ENCODE assay signal across 20 mouse cellular contexts in the genomic region with DNA sequence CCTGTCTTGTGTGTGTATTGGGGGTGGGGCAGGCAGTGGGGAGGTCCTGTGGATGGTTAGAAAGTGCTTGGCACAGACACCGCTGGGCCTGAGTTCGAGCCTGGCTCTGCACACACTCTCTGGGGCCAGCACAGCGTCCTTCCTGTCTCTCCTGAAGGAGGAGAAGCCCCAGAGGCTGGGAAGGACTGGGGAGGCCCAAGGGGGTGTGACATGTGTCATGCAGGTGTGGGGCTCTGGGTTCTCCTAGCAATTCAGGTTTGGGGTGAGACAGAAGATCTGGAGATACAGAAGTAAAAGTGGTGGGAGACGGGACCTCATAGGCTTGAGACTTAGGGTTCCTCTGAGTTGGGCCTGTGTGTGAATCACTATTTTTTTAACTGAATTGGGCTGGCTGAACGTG. TPM values are rescaled to one million over a fixed set of nuclear protein-coding genes. Genes with fewer than 3 reads are reported as not detected.
A peak's percentile ranks its signal among the peaks of the same experiment; 100 is the strongest.
DNase-seq lines count a peak whose midpoint lies in the region; ATAC-seq lines count a peak whose summit lies in the region.
"Had no signal": no experiment of that assay in that cellular context is flagged by ENCODE, and none has a peak within 500 bp of the region (broad histone marks: within the 10 kb centered on the region; RNA-seq: fewer than 3 reads in every experiment).

No protein-coding gene starts in this region.

- no peaks in the 10 kb centered on the region for H3K9me3 ChIP-seq in forebrain, embryonic 10.5 days
- no peaks in the 10 kb centered on the region for H3K9me3 ChIP-seq in forebrain, embryonic 11.5 days (ENCODE audit: control insufficient read depth, low read length)
- no peaks in the 10 kb centered on the region for H3K9me3 ChIP-seq in kidney, embryonic 16.5 days (ENCODE audit: low read length)
- H3K9me3 ChIP-seq in embryonic facial prominence, embryonic 11.5 days (replicated peaks; ENCODE audit: control insufficient read depth, low read length), result no peaks in the 10 kb centered on the region
- H3K9me3 ChIP-seq in limb, embryonic 11.5 days (ENCODE audit: control insufficient read depth, low read length), result no peaks in the 10 kb centered on the region
- H3K9me3 ChIP-seq: megakaryocyte, embryonic 14.5 days; neural tube, embryonic 15.5 days had no signal

- WGBS in forebrain, embryonic 10.5 days, result 76% methylated on average over 5 of the region's 5 CpGs
- 74% methylated on average over 5 of the region's 5 CpGs for WGBS in forebrain, embryonic 11.5 days
- 63% methylated on average over 5 of the region's 5 CpGs for WGBS in kidney, embryonic 16.5 days
- 50% methylated on average over 5 of the region's 5 CpGs for WGBS in embryonic facial prominence, embryonic 11.5 days
- 38% methylated on average over 5 of the region's 5 CpGs for WGBS in limb, embryonic 11.5 days

- no peaks in the 10 kb centered on the region for H3K36me3 ChIP-seq in forebrain, embryonic 10.5 days (replicated peaks)
- H3K36me3 ChIP-seq in forebrain, embryonic 11.5 days (ENCODE audit: control insufficient read depth, insufficient read depth, low read length), result no peaks in the 10 kb centered on the region
- no peaks in the 10 kb centered on the region for H3K36me3 ChIP-seq in kidney, embryonic 16.5 days (ENCODE audit: insufficient read depth, low read length)
- no peaks in the 10 kb centered on the region for H3K36me3 ChIP-seq in embryonic facial prominence, embryonic 11.5 days (replicated peaks; ENCODE audit: control insufficient read depth, insufficient read depth, low read depth, low read length)
- no peaks in the 10 kb centered on the region for H3K36me3 ChIP-seq in limb, embryonic 11.5 days (ENCODE audit: control insufficient read depth, insufficient read depth, low read length)
- H3K36me3 ChIP-seq: neural tube, embryonic 15.5 days had no signal

- DNase-seq in forebrain, embryonic 10.5 days (ENCODE audit: extremely low spot score, low spot score), result no peak
- no peak for DNase-seq in forebrain, embryonic 11.5 days (ENCODE audit: low spot score)
- no peak for DNase-seq in kidney, postnatal 10 days
- no peak for DNase-seq in embryonic facial prominence, embryonic 11.5 days (ENCODE audit: low spot score)
- DNase-seq in limb, embryonic 11.5 days (ENCODE audit: low spot score), result peak; percentile 57
- no peak for DNase-seq in heart, postnatal 36 days
- no peak for DNase-seq in heart, postnatal 4 days
- DNase-seq: adrenal gland, postnatal 14 days; cerebellum, adult 9-11 months; heart, postnatal 10 days; kidney, adult 2 months; lung, adult 2 months; thymus, adult 2 months had no signal

- no peak for ATAC-seq in forebrain, embryonic 11.5 days (replicated peaks; ENCODE audit: low FRiP score)
- ATAC-seq in kidney, embryonic 16.5 days (ENCODE audit: low FRiP score, low TSS enrichment), result no peak
- ATAC-seq in embryonic facial prominence, embryonic 11.5 days (replicated peaks; ENCODE audit: insufficient number of reproducible peaks, low FRiP score, low TSS enrichment, low read depth), result no peak
- no peak; the same call in 1 of the 2 replicates for ATAC-seq in limb, embryonic 11.5 days (ENCODE audit: insufficient number of reproducible peaks, low FRiP score, low TSS enrichment, low read depth)
- ATAC-seq: midbrain, embryonic 16.5 days; Patski had no signal

- H3K9ac ChIP-seq in forebrain, embryonic 11.5 days (ENCODE audit: low read length), result no peak overlapping the region
- no peak overlapping the region for H3K9ac ChIP-seq in kidney, embryonic 16.5 days (replicated peaks; ENCODE audit: low read length)
- H3K9ac ChIP-seq in embryonic facial prominence, embryonic 11.5 days (replicated peaks; ENCODE audit: low read length), result no peak overlapping the region
- H3K9ac ChIP-seq in limb, embryonic 11.5 days (ENCODE audit: low read length), result no peak overlapping the region
- H3K9ac ChIP-seq: neural tube, embryonic 15.5 days had no signal

- H3K4me3 ChIP-seq in forebrain, embryonic 10.5 days, result no peak overlapping the region
- H3K4me3 ChIP-seq in forebrain, embryonic 11.5 days (ENCODE audit: low read depth, low read length), result no peak overlapping the region
- no peak overlapping the region for H3K4me3 ChIP-seq in kidney, embryonic 16.5 days (ENCODE audit: low read length)
- no peak overlapping the region for H3K4me3 ChIP-seq in embryonic facial prominence, embryonic 11.5 days (ENCODE audit: low read depth, low read length)
- H3K4me3 ChIP-seq in limb, embryonic 11.5 days (ENCODE audit: low read depth, low read length), result no peak overlapping the region
- H3K4me3 ChIP-seq: megakaryocyte, embryonic 14.5 days; neural tube, embryonic 15.5 days had no signal

- peak overlapping the region; percentile 77; the same call in 1 of the 2 replicates for H3K27ac ChIP-seq in forebrain, embryonic 10.5 days
- no peak overlapping the region for H3K27ac ChIP-seq in forebrain, embryonic 11.5 days (ENCODE audit: low read depth, low read length)
- H3K27ac ChIP-seq in kidney, embryonic 16.5 days (ENCODE audit: low read length), result 0 out of 2 replicates have a peak overlapping the region, but pooled peaks have one; percentile 34
- peak overlapping the region; percentile 78 for H3K27ac ChIP-seq in embryonic facial prominence, embryonic 11.5 days (replicated peaks; ENCODE audit: low read depth, low read length)
- H3K27ac ChIP-seq in limb, embryonic 11.5 days (replicated peaks; ENCODE audit: low read depth, low read length), result peak overlapping the region; percentile 92

- intact Hi-C loops in heart, postnatal 36 days (cut with DNase I), result no loop called here

- H3K27me3 ChIP-seq in forebrain, embryonic 10.5 days (ENCODE audit: poor library complexity, severe bottlenecking), result peaks cover 32% of the 10 kb centered on the region
- peaks cover 3% of the 10 kb centered on the region; the same call in 1 of the 2 replicates for H3K27me3 ChIP-seq in forebrain, embryonic 11.5 days (ENCODE audit: control insufficient read depth, insufficient read depth, low read length)
- peaks cover 4% of the 10 kb centered on the region; the same call in 1 of the 2 replicates for H3K27me3 ChIP-seq in kidney, embryonic 16.5 days (ENCODE audit: insufficient read depth, low read length)
- H3K27me3 ChIP-seq in embryonic facial prominence, embryonic 11.5 days (ENCODE audit: control insufficient read depth, insufficient read depth, low read length), result no peaks in the 10 kb centered on the region
- H3K27me3 ChIP-seq in limb, embryonic 11.5 days (ENCODE audit: control insufficient read depth, insufficient read depth, low read length), result no peaks in the 10 kb centered on the region
- H3K27me3 ChIP-seq: Patski had no signal

- peaks cover 67% of the 10 kb centered on the region for H3K4me1 ChIP-seq in forebrain, embryonic 10.5 days
- peaks cover 10% of the 10 kb centered on the region; the same call in 1 of the 2 replicates for H3K4me1 ChIP-seq in forebrain, embryonic 11.5 days (replicated peaks; ENCODE audit: control insufficient read depth, insufficient read depth, low read length)
- peaks cover 41% of the 10 kb centered on the region for H3K4me1 ChIP-seq in kidney, embryonic 16.5 days (ENCODE audit: insufficient read depth, low read length)
- H3K4me1 ChIP-seq in embryonic facial prominence, embryonic 11.5 days (ENCODE audit: control insufficient read depth, insufficient read depth, low read length), result peaks cover 29% of the 10 kb centered on the region
- H3K4me1 ChIP-seq in limb, embryonic 11.5 days (ENCODE audit: control insufficient read depth, insufficient read depth, low read length), result peaks cover 62% of the 10 kb centered on the region

- no peak overlapping the region for H3K4me2 ChIP-seq in forebrain, embryonic 11.5 days (ENCODE audit: low read depth, low read length, severe bottlenecking)
- H3K4me2 ChIP-seq in kidney, embryonic 16.5 days (replicated peaks; ENCODE audit: low read depth, low read length), result no peak overlapping the region
- no peak overlapping the region for H3K4me2 ChIP-seq in embryonic facial prominence, embryonic 11.5 days (ENCODE audit: low read depth, low read length)
- no peak overlapping the region for H3K4me2 ChIP-seq in limb, embryonic 11.5 days (ENCODE audit: low read depth, severe bottlenecking)
- H3K4me2 ChIP-seq: heart, embryonic 11.5 days; liver, embryonic 11.5 days; neural tube, embryonic 15.5 days had no signal

RNA-seq across cellular contexts. Expression of a gene that starts 25.0 kb away (rescaled TPM):
- polyA plus RNA-seq in forebrain, embryonic 10.5 days (2016; fragmentation: Nextera tagmentation; extraction: Ambion mirVana), result 40.4 and 46.9 TPM in 2 replicates
- polyA plus RNA-seq in forebrain, embryonic 11.5 days (2014; fragmentation: Nextera tagmentation; extraction: Ambion mirVana), result 25.1 and 27.8 TPM in 2 replicates
- 40.8 and 49.3 TPM in 2 replicates for polyA plus RNA-seq in kidney, embryonic 16.5 days (2015; fragmentation: Nextera tagmentation; extraction: Ambion mirVana)
- 66.8 and 76.2 TPM in 2 replicates for polyA plus RNA-seq in embryonic facial prominence, embryonic 11.5 days (2014; fragmentation: Nextera tagmentation; extraction: Ambion mirVana)
- 102 and 104 TPM in 2 replicates for polyA plus RNA-seq in limb, embryonic 11.5 days (2014; fragmentation: Nextera tagmentation; extraction: Ambion mirVana)
- total RNA-seq in heart, postnatal 36 days (2021), result 1 to 10 TPM; 1.5 to 2.0 TPM
- total RNA-seq in heart, postnatal 4 days (2021), result 1 to 10 TPM; 4.3 to 5.0 TPM
